Mouse (Mus musculus) stomach, embryonic 16.5 days (tissue): ENCODE data around the gene Polg2. TPM values are rescaled to one million over a fixed set of nuclear protein-coding genes. Genes with fewer than 3 reads are reported as not detected.
A peak's percentile ranks its signal among the peaks of the same experiment; 100 is the strongest.
"Not testable (repeated sequence)": the region's sequence is repeated elsewhere in the genome, so short reads cannot be mapped to it uniquely, and the experiment has no call there.

Source experiments
- ATAC-seq: fragments of 200-750 bp; cut with Nextera tagmentation; 2 replicates; pipeline ENCODE4 v1.8.0; 2017; ENCODE audit warnings: moderate number of reproducible peaks, moderate TSS enrichment; ENCODE audit not compliant: insufficient read depth, low FRiP score
- H3K27ac ChIP-seq: fragments of 300-500 bp; sonication (generic); 2 replicates; pipeline ENCODE4 v1.5.1; 2014; ENCODE audit warnings: low read length
- H3K27me3 ChIP-seq: fragments of 300-500 bp; sonication (generic); 2 replicates; pipeline ENCODE4 v1.6.1; 2014; ENCODE audit warnings: low read length, control low read depth, mixed read lengths; ENCODE audit not compliant: control insufficient read depth, insufficient read depth
- H3K36me3 ChIP-seq: fragments of 300-500 bp; sonication (generic); 2 replicates; pipeline ENCODE4 v1.6.1; 2014; ENCODE audit warnings: low read length; ENCODE audit not compliant: control insufficient read depth, insufficient read depth
- H3K4me1 ChIP-seq: fragments of 300-500 bp; sonication (generic); 2 replicates; pipeline ENCODE4 v1.6.1; 2014; ENCODE audit warnings: low read length, control low read depth, mixed read lengths; ENCODE audit not compliant: control insufficient read depth, insufficient read depth
- H3K4me2 ChIP-seq: fragments of 300-500 bp; sonication (generic); 2 replicates; pipeline ENCODE4 v1.6.1; 2014; ENCODE audit warnings: low read depth, low read length, mixed read lengths
- H3K4me3 ChIP-seq: fragments of 300-500 bp; sonication (generic); replicated peaks from 2 replicates; pipeline ENCODE4 v1.5.1; 2014; ENCODE audit warnings: mild to moderate bottlenecking, low read length
- H3K9ac ChIP-seq: fragments of 300-500 bp; sonication (generic); 2 replicates; pipeline ENCODE4 v1.6.1; 2014; ENCODE audit warnings: low read length
- H3K9me3 ChIP-seq: fragments of 300-500 bp; sonication (generic); replicated peaks from 2 replicates; pipeline ENCODE4 v1.6.1; 2016; ENCODE audit warnings: low read length, control low read depth; ENCODE audit not compliant: control insufficient read depth
- WGBS: fragments of 180-500 bp; shearing (Covaris S2); extraction: QIAGEN DNeasy Blood & Tissue Kit; methylation state at CpG from one replicate; pipeline ENCODE4 v1.1.7; 2014; 5-methylcytosine and 5-hydroxymethylcytosine counted together
- polyA plus RNA-seq: library from polyadenylated mRNA; unstranded; fragments of >200 nt; fragmentation: Nextera tagmentation; extraction: Ambion mirVana; gene quantifications from 2 replicates; pipeline ENCODE4 v1.2.1, GENCODE M21; 2015

Polg2 gene
- polyA plus RNA-seq, 1 experiment from 2014 or later: 11.7 TPM

DNA sequence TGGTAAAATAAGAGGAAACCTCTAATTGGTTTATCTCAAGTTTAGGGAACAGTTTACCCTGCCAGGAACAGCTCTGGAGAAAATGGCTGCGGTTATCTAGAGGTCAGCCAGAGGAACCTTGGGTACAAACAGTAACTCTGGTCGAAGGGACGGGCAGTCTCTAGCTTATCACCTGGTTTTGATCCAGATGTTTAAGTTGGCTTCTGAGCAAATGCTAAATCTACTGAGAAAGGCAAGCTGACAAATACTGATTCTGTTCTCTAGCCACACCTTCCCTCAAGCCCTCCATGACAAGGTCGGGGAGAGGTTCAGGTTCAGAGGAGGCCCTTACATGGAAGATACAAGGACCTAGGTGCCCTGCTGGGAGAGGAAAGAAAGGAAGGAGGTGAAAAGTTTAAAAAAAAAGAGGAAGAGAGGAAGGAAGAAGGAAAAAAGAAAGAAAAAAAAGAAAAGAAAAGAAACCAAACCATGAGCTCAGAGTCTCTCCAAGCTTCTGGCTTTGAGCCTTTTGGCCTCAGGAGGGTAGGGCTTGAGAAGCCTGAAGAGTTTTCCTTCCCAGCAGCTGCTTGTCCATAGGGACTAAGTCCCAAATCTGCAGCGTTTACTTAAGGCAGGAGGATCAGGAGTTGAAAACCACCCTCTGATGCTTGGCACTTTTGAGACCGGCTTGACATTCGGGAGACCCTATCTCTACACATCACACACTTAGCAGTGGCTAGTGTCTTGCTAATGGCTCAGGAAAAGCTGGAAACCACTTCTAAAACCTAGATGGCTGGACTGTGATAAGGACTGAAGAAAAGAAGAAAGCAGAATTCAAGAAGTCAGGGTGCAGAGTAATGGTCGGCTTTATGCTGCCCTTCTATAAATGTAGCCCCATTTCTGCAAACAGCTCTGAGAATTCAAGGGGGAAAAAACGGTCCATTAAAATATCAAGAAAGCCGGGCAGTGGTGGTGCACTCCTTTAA lies 50.7 kb downstream of the Polg2 start:
- Histone ChIP-seq H3K9ac (no peak overlapping the region), H3K4me2 (no peak overlapping the region), H3K36me3 (no peaks in the 10 kb centered on the region), H3K9me3 (no peaks in the 10 kb centered on the region), H3K27me3 (no peaks in the 10 kb centered on the region), H3K4me1 (peaks cover 3% of the 10 kb centered on the region; the same call in 1 of the 2 replicates), H3K4me3 (no peak overlapping the region), H3K27ac (peak overlapping the region; percentile 25; the same call in 1 of the 2 replicates)
- WGBS: 63% methylated on average over 10 of the region's 10 CpGs
- peak; percentile 57 for ATAC-seq

GRCm38 (mm10) chr11:106727967-106728366 lies 51.4 kb downstream of the Polg2 start:
- Histone ChIP-seq H3K4me1 (peaks cover 7% of the 10 kb centered on the region; the same call in 1 of the 2 replicates), H3K9ac (no peak overlapping the region), H3K4me2 (no peak overlapping the region), H3K4me3 (no peak overlapping the region), H3K27ac (no peak overlapping the region), H3K27me3 (no peaks in the 10 kb centered on the region), H3K36me3 (no peaks in the 10 kb centered on the region), H3K9me3 (no peaks in the 10 kb centered on the region)
- WGBS: 60% methylated on average over 5 of the region's 5 CpGs
- no peak for ATAC-seq

- H3K27ac ChIP-seq, H3K9me3 ChIP-seq, ATAC-seq, H3K36me3 ChIP-seq, H3K4me1 ChIP-seq, H3K4me2 ChIP-seq, H3K9ac ChIP-seq, H3K4me3 ChIP-seq, H3K27me3 ChIP-seq: not testable (repeated sequence)
- 85% methylated on average over 9 of the region's 9 CpGs for WGBS
These were observed 54.5 kb downstream of the Polg2 start for GRCm38 (mm10) chr11:106724916-106725235.

- Histone ChIP-seq H3K9ac (no peak overlapping the region), H3K27ac (no peak overlapping the region), H3K4me2 (no peak overlapping the region), H3K36me3 (no peaks in the 10 kb centered on the region), H3K4me3 (no peak overlapping the region), H3K9me3 (no peaks in the 10 kb centered on the region), H3K4me1 (peaks cover 7% of the 10 kb centered on the region), H3K27me3 (no peaks in the 10 kb centered on the region)
- ATAC-seq: no peak
- WGBS: 86% methylated on average over 10 of the region's 10 CpGs
These were observed 55.0 kb downstream of the Polg2 start for GRCm38 (mm10) chr11:106724176-106724915.

GRCm38 (mm10) chr11:106723611-106724125 lies 55.7 kb downstream of the Polg2 start:
- no peak for ATAC-seq
- H3K27me3 ChIP-seq: no peaks in the 10 kb centered on the region
- no peak overlapping the region for H3K4me2 ChIP-seq
- H3K4me3 ChIP-seq: no peak overlapping the region
- WGBS: 66% methylated on average over 15 of the region's 15 CpGs
- peaks cover 7% of the 10 kb centered on the region for H3K4me1 ChIP-seq
- H3K9me3 ChIP-seq: no peaks in the 10 kb centered on the region
- H3K9ac ChIP-seq: no peak overlapping the region
- H3K27ac ChIP-seq: no peak overlapping the region
- no peaks in the 10 kb centered on the region for H3K36me3 ChIP-seq

GRCm38 (mm10) chr11:106722831-106723361 lies 56.4 kb downstream of the Polg2 start:
- ATAC-seq: peak; percentile 77; the same call in 1 of the 2 replicates
- no peak overlapping the region for H3K4me3 ChIP-seq
- no peak overlapping the region for H3K27ac ChIP-seq
- no peaks in the 10 kb centered on the region for H3K36me3 ChIP-seq
- 12% methylated on average over 7 of the region's 7 CpGs for WGBS
- H3K27me3 ChIP-seq: no peaks in the 10 kb centered on the region
- no peak overlapping the region for H3K4me2 ChIP-seq
- H3K4me1 ChIP-seq: peaks cover 7% of the 10 kb centered on the region
- H3K9ac ChIP-seq: no peak overlapping the region
- no peaks in the 10 kb centered on the region for H3K9me3 ChIP-seq

GRCm38 (mm10) chr11:106720379-106720778 lies 59.0 kb downstream of the Polg2 start:
- Histone ChIP-seq H3K4me3 (no peak overlapping the region), H3K36me3 (no peaks in the 10 kb centered on the region), H3K9me3 (no peaks in the 10 kb centered on the region), H3K4me2 (no peak overlapping the region), H3K27ac (no peak overlapping the region), H3K4me1 (peaks cover 7% of the 10 kb centered on the region), H3K27me3 (no peaks in the 10 kb centered on the region), H3K9ac (no peak overlapping the region)
- 87% methylated on average over 8 of the region's 8 CpGs for WGBS
- no peak for ATAC-seq
